Comparison of ENCODE assay signal across 9 mouse cellular contexts in genomic region chr11:68384131-68384530, GRCm38 (mm10). TPM values are rescaled to one million over a fixed set of nuclear protein-coding genes. Genes with fewer than 3 reads are reported as not detected.
DNase-seq lines count a peak whose midpoint lies in the region; ATAC-seq and TF ChIP-seq lines count a peak whose summit lies in the region.
"Had no signal": no experiment of that assay in that cellular context is flagged by ENCODE, and none has a peak within 500 bp of the region (broad histone marks: within the 10 kb centered on the region; RNA-seq: fewer than 3 reads in every experiment).

No protein-coding gene starts in this region.

- WGBS in heart, embryonic 15.5 days: 25% methylated on average over 12 of the region's 12 CpGs
- WGBS in hindbrain, embryonic 12.5 days: 2% methylated on average over 12 of the region's 12 CpGs
- WGBS in midbrain, embryonic 15.5 days: 3% methylated on average over 12 of the region's 12 CpGs

- no peak for TF ChIP-seq CTCF in cortical plate, adult 2 months (IDR thresholded peaks at IDR 0.05; ENCODE audit: extremely low read depth, insufficient read depth, low read length)

- no peak for TF ChIP-seq POLR2A in cortical plate, adult 2 months (IDR thresholded peaks at IDR 0.05; ENCODE audit: extremely low read depth, insufficient read depth, low read length)

- intact Hi-C loops in heart, postnatal 25 days (cut with DNase I): no loop called here

- no peak for ATAC-seq in heart, embryonic 15.5 days (replicated peaks; ENCODE audit: insufficient number of reproducible peaks, insufficient read depth, low FRiP score, low read depth)
- ATAC-seq in hindbrain, embryonic 12.5 days (ENCODE audit: low FRiP score): no peak
- no peak for ATAC-seq in midbrain, embryonic 15.5 days (replicated peaks)

- H3K9me3 ChIP-seq in heart, embryonic 15.5 days (replicated peaks): no peaks in the 10 kb centered on the region
- H3K9me3 ChIP-seq in hindbrain, embryonic 12.5 days (replicated peaks): no peaks in the 10 kb centered on the region
- no peaks in the 10 kb centered on the region for H3K9me3 ChIP-seq in midbrain, embryonic 15.5 days

- peak overlapping the region; percentile 96 for H3K4me2 ChIP-seq in heart, embryonic 15.5 days
- H3K4me2 ChIP-seq in hindbrain, embryonic 12.5 days (replicated peaks): peak overlapping the region; percentile 82
- H3K4me2 ChIP-seq in midbrain, embryonic 15.5 days: peak overlapping the region; percentile 89

- H3K36me3 ChIP-seq in heart, embryonic 15.5 days: no peaks in the 10 kb centered on the region
- no peaks in the 10 kb centered on the region for H3K36me3 ChIP-seq in hindbrain, embryonic 12.5 days
- H3K36me3 ChIP-seq in midbrain, embryonic 15.5 days (replicated peaks): no peaks in the 10 kb centered on the region

- H3K9ac ChIP-seq in heart, embryonic 15.5 days: no peak overlapping the region
- peak overlapping the region; percentile 79 for H3K9ac ChIP-seq in hindbrain, embryonic 12.5 days
- no peak overlapping the region for H3K9ac ChIP-seq in midbrain, embryonic 15.5 days

- peak overlapping the region; percentile 66 for H3K4me3 ChIP-seq in heart, embryonic 15.5 days
- peak overlapping the region; percentile 35; the same call in 1 of the 2 replicates for H3K4me3 ChIP-seq in cortical plate, adult 2 months (ENCODE audit: insufficient read depth, low read length)
- H3K4me3 ChIP-seq in hindbrain, embryonic 12.5 days: peak overlapping the region; percentile 61
- H3K4me3 ChIP-seq in midbrain, embryonic 15.5 days: peak overlapping the region; percentile 59

- peaks cover 64% of the 10 kb centered on the region for H3K27me3 ChIP-seq in heart, embryonic 15.5 days
- peaks cover 82% of the 10 kb centered on the region for H3K27me3 ChIP-seq in hindbrain, embryonic 12.5 days
- H3K27me3 ChIP-seq in midbrain, embryonic 15.5 days (replicated peaks): peaks cover 62% of the 10 kb centered on the region

- H3K27ac ChIP-seq in heart, embryonic 15.5 days: no peak overlapping the region
- no peak overlapping the region for H3K27ac ChIP-seq in cortical plate, adult 2 months (ENCODE audit: insufficient read depth, low read length)
- H3K27ac ChIP-seq in hindbrain, embryonic 12.5 days: no peak overlapping the region; the same call in 1 of the 2 replicates
- no peak overlapping the region for H3K27ac ChIP-seq in midbrain, embryonic 15.5 days

- no peak for DNase-seq in heart, postnatal 25 days (ENCODE audit: low spot score)
- DNase-seq in right cerebral cortex, postnatal 36 days (ENCODE audit: low spot score in 2 of 2): no peak
- no peak for DNase-seq in frontal cortex, postnatal 10 days (ENCODE audit: low spot score in 2 of 2)
- DNase-seq in frontal cortex, adult 2 months (ENCODE audit: extremely low spot score in 1 of 2, low spot score in 1 of 2): no peak
- DNase-seq: adrenal gland, postnatal 36 days had no signal

- peaks cover 36% of the 10 kb centered on the region for H3K4me1 ChIP-seq in heart, embryonic 15.5 days (replicated peaks)
- no peaks in the 10 kb centered on the region; the same call in 1 of the 2 replicates for H3K4me1 ChIP-seq in cortical plate, adult 2 months (ENCODE audit: control insufficient read depth, insufficient read depth, low read length)
- peaks cover 50% of the 10 kb centered on the region for H3K4me1 ChIP-seq in hindbrain, embryonic 12.5 days
- H3K4me1 ChIP-seq in midbrain, embryonic 15.5 days: peaks cover 38% of the 10 kb centered on the region

RNA-seq across cellular contexts. Expression of gene Ntn1, which starts 16.5 kb away (rescaled TPM):
- 18.3 and 21.6 TPM in 2 replicates for polyA plus RNA-seq in heart, embryonic 15.5 days (2015; fragmentation: Nextera tagmentation; extraction: Ambion mirVana)
- 10 to 100 TPM; 53.0 to 54.8 TPM for total RNA-seq in heart, postnatal 25 days (2021)
- polyA plus RNA-seq in cortical plate, adult 2 months (2012; rRNA removed): 4.2 and 5.0 TPM in 2 replicates
- 50.9 and 58.7 TPM in 2 replicates for polyA plus RNA-seq in hindbrain, embryonic 12.5 days (2016; fragmentation: Nextera tagmentation; extraction: Ambion mirVana)
- 22.7 and 23.2 TPM in 2 replicates for polyA plus RNA-seq in midbrain, embryonic 15.5 days (2015; fragmentation: Nextera tagmentation; extraction: Ambion mirVana)
- polyA plus RNA-seq in frontal cortex, adult 2 months (2012; rRNA removed): 6.0 and 6.2 TPM in 2 replicates

RNA-seq across cellular contexts. Expression of gene Pik3r5, which starts 47.8 kb away (rescaled TPM):
- 0.68 and 1.5 TPM in 2 replicates for polyA plus RNA-seq in heart, embryonic 15.5 days (2015; fragmentation: Nextera tagmentation; extraction: Ambion mirVana)
- total RNA-seq in heart, postnatal 25 days (2021): 1 to 10 TPM in 1 of 2 experiments, under 1 TPM in 1; 0.70 to 1.1 TPM
- 2.2 and 2.6 TPM in 2 replicates for polyA plus RNA-seq in cortical plate, adult 2 months (2012; rRNA removed)
- polyA plus RNA-seq in hindbrain, embryonic 12.5 days (2016; fragmentation: Nextera tagmentation; extraction: Ambion mirVana): 0.81 and 1.0 TPM in 2 replicates
- 0.10 and 0.43 TPM in 2 replicates for polyA plus RNA-seq in midbrain, embryonic 15.5 days (2015; fragmentation: Nextera tagmentation; extraction: Ambion mirVana)
- 1.5 and 2.0 TPM in 2 replicates for polyA plus RNA-seq in frontal cortex, adult 2 months (2012; rRNA removed)
